Comparison of ENCODE assay signal across 12 mouse cellular contexts in genomic region chr6:52490264-52490775, GRCm38 (mm10).
DNase-seq lines count a peak whose midpoint lies in the region; ATAC-seq and TF ChIP-seq lines count a peak whose summit lies in the region.
"Had no signal": no experiment of that assay in that cellular context is flagged by ENCODE, and none has a peak within 500 bp of the region (broad histone marks: within the 10 kb centered on the region; RNA-seq: fewer than 3 reads in every experiment).

No protein-coding gene starts in this region.

- H3K36me3 ChIP-seq in hindbrain, postnatal 0 days (ENCODE audit: insufficient read depth, low read length), result no peaks in the 10 kb centered on the region
- H3K36me3 ChIP-seq in hindbrain, embryonic 11.5 days (ENCODE audit: control insufficient read depth, insufficient read depth, low read length), result no peaks in the 10 kb centered on the region
- no peaks in the 10 kb centered on the region for H3K36me3 ChIP-seq in lung, postnatal 0 days (ENCODE audit: insufficient read depth, low read length)
- H3K36me3 ChIP-seq in ES-E14 (ENCODE audit: control insufficient read depth, insufficient read depth, low read length, poor library complexity, severe bottlenecking), result no peaks in the 10 kb centered on the region
- H3K36me3 ChIP-seq in small intestine, adult 2 months (ENCODE audit: control insufficient read depth, insufficient read depth, low read length), result no peaks in the 10 kb centered on the region
- H3K36me3 ChIP-seq: liver, embryonic 15.5 days had no signal

- no peak overlapping the region for H3K4me2 ChIP-seq in hindbrain, postnatal 0 days (ENCODE audit: low read depth, low read length)
- no peak overlapping the region for H3K4me2 ChIP-seq in hindbrain, embryonic 11.5 days (replicated peaks; ENCODE audit: low read depth, low read length)
- no peak overlapping the region for H3K4me2 ChIP-seq in lung, postnatal 0 days (replicated peaks; ENCODE audit: low read depth, low read length)
- H3K4me2 ChIP-seq: liver, embryonic 15.5 days had no signal

- H3K27me3 ChIP-seq in hindbrain, postnatal 0 days (ENCODE audit: insufficient read depth, low read length), result no peaks in the 10 kb centered on the region
- H3K27me3 ChIP-seq in hindbrain, embryonic 11.5 days (ENCODE audit: control insufficient read depth, insufficient read depth, low read length), result no peaks in the 10 kb centered on the region
- no peaks in the 10 kb centered on the region for H3K27me3 ChIP-seq in lung, postnatal 0 days (replicated peaks; ENCODE audit: insufficient read depth, low read length)
- no peaks in the 10 kb centered on the region for H3K27me3 ChIP-seq in small intestine, adult 2 months (ENCODE audit: control insufficient read depth, insufficient read depth, low read length)
- H3K27me3 ChIP-seq: liver, embryonic 15.5 days had no signal

- no peak overlapping the region for H3K27ac ChIP-seq in hindbrain, postnatal 0 days
- H3K27ac ChIP-seq in hindbrain, embryonic 11.5 days (ENCODE audit: low read depth, low read length), result no peak overlapping the region
- no peak overlapping the region for H3K27ac ChIP-seq in lung, postnatal 0 days (ENCODE audit: low read length)
- H3K27ac ChIP-seq in ES-E14 (ENCODE audit: insufficient read depth, low read depth, low read length, poor library complexity, severe bottlenecking), result no peak overlapping the region
- H3K27ac ChIP-seq in small intestine, adult 2 months (ENCODE audit: insufficient read depth, low read depth, low read length), result no peak overlapping the region
- H3K27ac ChIP-seq: liver, embryonic 15.5 days had no signal

- no peak for TF ChIP-seq EP300 in lung, postnatal 0 days (IDR thresholded peaks at IDR 0.05)

- 81% methylated on average over 14 of the region's 14 CpGs for WGBS in hindbrain, postnatal 0 days
- 80% methylated on average over 14 of the region's 14 CpGs for WGBS in hindbrain, embryonic 11.5 days
- WGBS in lung, postnatal 0 days, result 78% methylated on average over 14 of the region's 14 CpGs
- 78% methylated on average over 14 of the region's 14 CpGs for WGBS in small intestine, adult 2 months

- no peak for ATAC-seq in hindbrain, postnatal 0 days
- ATAC-seq in hindbrain, embryonic 11.5 days (ENCODE audit: low FRiP score), result no peak
- ATAC-seq in lung, postnatal 0 days, result no peak
- ATAC-seq: hindbrain, embryonic 16.5 days had no signal

- DNase-seq in hindbrain, postnatal 0 days (ENCODE audit: low spot score), result no peak
- no peak for DNase-seq in hindbrain, embryonic 11.5 days (ENCODE audit: low spot score)
- DNase-seq in lung, postnatal 0 days (ENCODE audit: low spot score), result no peak
- no peak for DNase-seq in lung, postnatal 14 days
- DNase-seq in ES-E14 (ENCODE audit: low read depth, low spot score), result peak; percentile 28
- no peak for DNase-seq in spleen, postnatal 10 days (ENCODE audit: low spot score in 2 of 2)
- DNase-seq in embryo, embryonic 9.5 days (ENCODE audit: extremely low spot score), result no peak
- DNase-seq: kidney, postnatal 4 days had no signal

- H3K4me1 ChIP-seq in hindbrain, postnatal 0 days (ENCODE audit: insufficient read depth, low read length), result no peaks in the 10 kb centered on the region
- H3K4me1 ChIP-seq in hindbrain, embryonic 11.5 days (replicated peaks; ENCODE audit: control insufficient read depth, insufficient read depth, low read length), result no peaks in the 10 kb centered on the region
- no peaks in the 10 kb centered on the region for H3K4me1 ChIP-seq in lung, postnatal 0 days (ENCODE audit: insufficient read depth, low read depth, low read length)
- H3K4me1 ChIP-seq in ES-E14 (ENCODE audit: control insufficient read depth in 2 of 2, insufficient read depth in 2 of 2, low read length in 2 of 2, poor library complexity in 1 of 2), result no peaks in the 10 kb centered on the region
- peaks cover 18% of the 10 kb centered on the region for H3K4me1 ChIP-seq in small intestine, adult 2 months (ENCODE audit: control insufficient read depth, insufficient read depth, insufficient read length, low read length)
- H3K4me1 ChIP-seq: liver, embryonic 15.5 days had no signal

- in situ Hi-C loops in ES-E14 (cut with MboI; ENCODE audit: low sequenced_read_pairs in 2 of 2, unreplicated experiment in 2 of 2), result no loop called here

- TF ChIP-seq POLR2A in small intestine, adult 2 months (IDR thresholded peaks at IDR 0.05; ENCODE audit: low read depth, low read length), result no peak

- H3K9ac ChIP-seq in hindbrain, postnatal 0 days (replicated peaks; ENCODE audit: low read length), result no peak overlapping the region
- H3K9ac ChIP-seq in hindbrain, embryonic 11.5 days (ENCODE audit: low read depth, low read length), result no peak overlapping the region
- H3K9ac ChIP-seq in lung, postnatal 0 days (replicated peaks; ENCODE audit: low read depth), result no peak overlapping the region
- no peak overlapping the region for H3K9ac ChIP-seq in ES-E14 (ENCODE audit: insufficient read depth, low read depth, low read length, poor library complexity, severe bottlenecking)
- H3K9ac ChIP-seq: liver, embryonic 15.5 days had no signal

- peak; percentile 21; the same call in 1 of the 2 replicates for TF ChIP-seq CTCF in hindbrain, postnatal 0 days (IDR thresholded peaks at IDR 0.05; ENCODE audit: low read depth)
- TF ChIP-seq CTCF in lung, postnatal 0 days (IDR thresholded peaks at IDR 0.05), result peak; percentile 28; the same call in 1 of the 2 replicates
- peak; percentile 24; the same call in 1 of the 2 replicates for TF ChIP-seq CTCF in small intestine, adult 2 months (IDR thresholded peaks at IDR 0.05; ENCODE audit: extremely low read depth, insufficient read length, insufficient replicate concordance, low read depth, low read length)

- no peaks in the 10 kb centered on the region for H3K9me3 ChIP-seq in hindbrain, postnatal 0 days (ENCODE audit: low read length)
- no peaks in the 10 kb centered on the region for H3K9me3 ChIP-seq in hindbrain, embryonic 11.5 days (ENCODE audit: control insufficient read depth, low read length)
- no peaks in the 10 kb centered on the region for H3K9me3 ChIP-seq in lung, postnatal 0 days (ENCODE audit: low read length)
- H3K9me3 ChIP-seq in ES-E14 (ENCODE audit: control insufficient read depth, insufficient read depth, low read depth, low read length), result no peaks in the 10 kb centered on the region
- H3K9me3 ChIP-seq: liver, embryonic 15.5 days had no signal

- H3K4me3 ChIP-seq in hindbrain, postnatal 0 days (ENCODE audit: low read length), result no peak overlapping the region
- no peak overlapping the region for H3K4me3 ChIP-seq in hindbrain, embryonic 11.5 days (ENCODE audit: low read depth, low read length)
- no peak overlapping the region for H3K4me3 ChIP-seq in lung, postnatal 0 days (ENCODE audit: low read depth, low read length)
- no peak overlapping the region for H3K4me3 ChIP-seq in ES-E14 (ENCODE audit: insufficient read depth in 1 of 2, low read depth in 1 of 2, low read length in 2 of 2, poor library complexity in 1 of 2, severe bottlenecking in 1 of 2)
- H3K4me3 ChIP-seq in small intestine, adult 2 months (ENCODE audit: low read depth, low read length), result no peak overlapping the region
- H3K4me3 ChIP-seq: liver, embryonic 15.5 days; myocyte had no signal

TF ChIP-seq in ES-E14, 5 proteins besides CTCF, POLR2A, EP300 and RAD21:
- TF ChIP-seq CHD2 (IDR thresholded peaks at IDR 0.05; ENCODE audit: low read depth, low read length) (no peak), HCFC1 (IDR thresholded peaks at IDR 0.05; ENCODE audit: borderline replicate concordance, insufficient read depth, low read length) (no peak), ZC3H11A (IDR thresholded peaks at IDR 0.05; ENCODE audit: borderline replicate concordance, low read depth, low read length) (0 out of 2 replicates have a peak, but pooled peaks have one; percentile 7), MAFK (IDR thresholded peaks at IDR 0.05; ENCODE audit: insufficient read depth, low read depth, low read length) (no peak), ZNF384 (IDR thresholded peaks at IDR 0.05; ENCODE audit: low read depth, low read length) (no peak)
